In genomic region chr9:102719936-102720566, GRCm38 (mm10) we compare ENCODE assay signal across 9 mouse cellular contexts. TPM values are rescaled to one million over a fixed set of nuclear protein-coding genes. Genes with fewer than 3 reads are reported as not detected.
DNase-seq lines count a peak whose midpoint lies in the region; ATAC-seq and TF ChIP-seq lines count a peak whose summit lies in the region.
"Had no signal": no experiment of that assay in that cellular context is flagged by ENCODE, and none has a peak within 500 bp of the region (broad histone marks: within the 10 kb centered on the region; RNA-seq: fewer than 3 reads in every experiment).

No protein-coding gene starts in this region.

- WGBS in heart, adult 2 months = 15% methylated on average over 17 of the region's 17 CpGs
- WGBS in embryonic facial prominence, embryonic 15.5 days = 49% methylated on average over 17 of the region's 17 CpGs
- WGBS in intestine, postnatal 0 days = 57% methylated on average over 17 of the region's 17 CpGs
- 49% methylated on average over 17 of the region's 17 CpGs for WGBS in midbrain, embryonic 14.5 days

- H3K9me3 ChIP-seq in embryonic facial prominence, embryonic 15.5 days (replicated peaks) = no peaks in the 10 kb centered on the region
- no peaks in the 10 kb centered on the region for H3K9me3 ChIP-seq in intestine, postnatal 0 days (ENCODE audit: control insufficient read depth)
- H3K9me3 ChIP-seq in midbrain, embryonic 14.5 days (ENCODE audit: control insufficient read depth, low read length) = no peaks in the 10 kb centered on the region

- peaks cover 33% of the 10 kb centered on the region for H3K36me3 ChIP-seq in heart, adult 2 months (ENCODE audit: control insufficient read depth, insufficient read depth, low read length)
- H3K36me3 ChIP-seq in embryonic facial prominence, embryonic 15.5 days = peaks cover 37% of the 10 kb centered on the region
- H3K36me3 ChIP-seq in intestine, postnatal 0 days (ENCODE audit: control insufficient read depth, insufficient read depth) = peaks cover 47% of the 10 kb centered on the region
- H3K36me3 ChIP-seq in midbrain, embryonic 14.5 days (ENCODE audit: control insufficient read depth, insufficient read depth, low read length) = peaks cover 53% of the 10 kb centered on the region

- H3K4me2 ChIP-seq in embryonic facial prominence, embryonic 15.5 days (replicated peaks) = peak overlapping the region; percentile 88
- peak overlapping the region; percentile 96 for H3K4me2 ChIP-seq in intestine, postnatal 0 days (replicated peaks; ENCODE audit: low read depth)
- peak overlapping the region; percentile 70 for H3K4me2 ChIP-seq in midbrain, embryonic 14.5 days (ENCODE audit: low read length)

- no peaks in the 10 kb centered on the region for H3K27me3 ChIP-seq in heart, adult 2 months (ENCODE audit: control insufficient read depth, insufficient read depth, low read length)
- no peaks in the 10 kb centered on the region for H3K27me3 ChIP-seq in embryonic facial prominence, embryonic 15.5 days
- no peaks in the 10 kb centered on the region for H3K27me3 ChIP-seq in intestine, postnatal 0 days (replicated peaks; ENCODE audit: control insufficient read depth, insufficient read depth, low read length)
- H3K27me3 ChIP-seq in midbrain, embryonic 14.5 days (ENCODE audit: control insufficient read depth, insufficient read depth, low read length) = no peaks in the 10 kb centered on the region

- no peak for TF ChIP-seq POLR2A in heart, adult 2 months (IDR thresholded peaks at IDR 0.05; ENCODE audit: insufficient read depth, low read depth, low read length)

- no peak for TF ChIP-seq CTCF in heart, adult 2 months (IDR thresholded peaks at IDR 0.05)
- no peak for TF ChIP-seq CTCF in intestine, postnatal 0 days (IDR thresholded peaks at IDR 0.05; ENCODE audit: low read depth)

- peak overlapping the region; percentile 89 for H3K4me3 ChIP-seq in heart, adult 2 months
- peak overlapping the region; percentile 79 for H3K4me3 ChIP-seq in embryonic facial prominence, embryonic 15.5 days (replicated peaks)
- H3K4me3 ChIP-seq in intestine, postnatal 0 days (ENCODE audit: low read depth, low read length) = peak overlapping the region; percentile 85
- peak overlapping the region; percentile 90 for H3K4me3 ChIP-seq in midbrain, embryonic 14.5 days (replicated peaks; ENCODE audit: low read depth, low read length)

- TF ChIP-seq EP300 in heart, adult 2 months (IDR thresholded peaks at IDR 0.05; ENCODE audit: insufficient read depth, low read depth, low read length) = no peak

- H3K79me2 ChIP-seq in heart, adult 2 months (replicated peaks; ENCODE audit: control insufficient read depth, insufficient read depth, low read length) = peaks cover 8% of the 10 kb centered on the region

- intact Hi-C loops in heart, adult 2 months (cut with DNase I) = loop anchor here (10.0 kb wide), 1 partner anchor 485 kb away; the partner anchor contains the start of gene Srprb

- H3K4me1 ChIP-seq in heart, adult 2 months (ENCODE audit: control insufficient read depth, insufficient read depth, low read length) = peaks cover 34% of the 10 kb centered on the region
- peaks cover 81% of the 10 kb centered on the region for H3K4me1 ChIP-seq in embryonic facial prominence, embryonic 15.5 days
- H3K4me1 ChIP-seq in intestine, postnatal 0 days (replicated peaks; ENCODE audit: control insufficient read depth, insufficient read depth, low read length) = no peaks in the 10 kb centered on the region
- peaks cover 62% of the 10 kb centered on the region for H3K4me1 ChIP-seq in midbrain, embryonic 14.5 days (ENCODE audit: control insufficient read depth, insufficient read depth, low read length)

- peak in 1 of 2 experiments; percentile 57 for DNase-seq in heart, adult 2 months
- DNase-seq in heart, adult 9 months (ENCODE audit: low spot score in 2 of 2) = no peak
- no peak for DNase-seq in midbrain, embryonic 14.5 days
- DNase-seq in right cerebral cortex, postnatal 14 days = no peak
- no peak for DNase-seq in frontal cortex, postnatal 25 days (ENCODE audit: low spot score in 2 of 2)

- no peak for ATAC-seq in embryonic facial prominence, embryonic 15.5 days (ENCODE audit: insufficient number of reproducible peaks, low FRiP score, low TSS enrichment, low read depth)
- no peak for ATAC-seq in intestine, postnatal 0 days
- no peak for ATAC-seq in midbrain, embryonic 14.5 days (ENCODE audit: low FRiP score, low TSS enrichment)
- ATAC-seq in CD4-positive, CD25-positive, alpha-beta regulatory T cell, adult 4 months = no peak

- H3K27ac ChIP-seq in heart, adult 2 months = peak overlapping the region; percentile 98
- H3K27ac ChIP-seq in embryonic facial prominence, embryonic 15.5 days (replicated peaks) = peak overlapping the region; percentile 40
- H3K27ac ChIP-seq in intestine, postnatal 0 days (ENCODE audit: low read depth, low read length) = peak overlapping the region; percentile 23
- peak overlapping the region; percentile 98 for H3K27ac ChIP-seq in midbrain, embryonic 14.5 days (replicated peaks; ENCODE audit: low read depth, low read length)

- H3K9ac ChIP-seq in heart, adult 2 months (ENCODE audit: low read depth, low read length) = peak overlapping the region; percentile 69
- 0 out of 2 replicates have a peak overlapping the region, but pooled peaks have one; percentile 91 for H3K9ac ChIP-seq in embryonic facial prominence, embryonic 15.5 days
- peak overlapping the region; percentile 28; the same call in 1 of the 2 replicates for H3K9ac ChIP-seq in intestine, postnatal 0 days (ENCODE audit: low read depth, low read length)
- H3K9ac ChIP-seq in midbrain, embryonic 14.5 days (replicated peaks; ENCODE audit: low read length) = peak overlapping the region; percentile 99

RNA-seq across cellular contexts. Expression of gene Amotl2, which starts 3.6 kb away (rescaled TPM):
- 10 to 100 TPM; 56.5 to 66.3 TPM for total RNA-seq in heart, adult 2 months (2021)
- 25.9 and 28.3 TPM in 2 replicates for polyA plus RNA-seq in heart, adult 2 months (2012; rRNA removed)
- 53.6 and 53.7 TPM in 2 replicates for polyA plus RNA-seq in embryonic facial prominence, embryonic 15.5 days (2015; fragmentation: Nextera tagmentation; extraction: Ambion mirVana)
- 12.4 and 13.4 TPM in 2 replicates for polyA plus RNA-seq in intestine, postnatal 0 days (2015; fragmentation: Nextera tagmentation; extraction: Ambion mirVana)
- polyA plus RNA-seq in midbrain, embryonic 14.5 days (2014; fragmentation: Nextera tagmentation; extraction: Ambion mirVana) = 61.0 and 77.7 TPM in 2 replicates
- not detected for polyA plus RNA-seq in CD4-positive, CD25-positive, alpha-beta regulatory T cell, adult 4 months (2017; shearing (Covaris generic))
- total RNA-seq: MEL had no signal

Comparison
In these comparisons a context has a peak if more than half of its experiments do, and no peak if none do; other contexts are left out.
1. H3K27ac ChIP-seq: peak in every context shown above with its lines; median percentile 98 in heart, adult 2 months; 98 in midbrain, embryonic 14.5 days; 40 in embryonic facial prominence, embryonic 15.5 days; 23 in intestine, postnatal 0 days.
2. H3K9ac ChIP-seq: peak in every context shown above with its lines; median percentile 99 in midbrain, embryonic 14.5 days; 91 in embryonic facial prominence, embryonic 15.5 days; 69 in heart, adult 2 months; 28 in intestine, postnatal 0 days.
3. RNA of gene Amotl2, which starts 3.6 kb away (polyA plus RNA-seq): 61.0 to 77.7 TPM in midbrain, embryonic 14.5 days, 53.6 to 53.7 TPM in embryonic facial prominence, embryonic 15.5 days, 25.9 to 28.3 TPM in heart, adult 2 months and 12.4 to 13.4 TPM in intestine, postnatal 0 days; not detected in CD4-positive, CD25-positive, alpha-beta regulatory T cell, adult 4 months; every median in the first group is over 10 times any median in the second.
4. Peak in every context shown above with its lines, with median percentiles within 50 percentile points of each other: H3K4me3 ChIP-seq and H3K4me2 ChIP-seq.